Mouse (Mus musculus) testis, adult 2 months (tissue): ENCODE results near the gene Thada.

ENCODE experiments used
- CTCF ChIP-seq: fragments of 200-500 bp; IDR thresholded peaks from 2 replicates; pipeline ENCODE4 v1.5.1; 2012; ENCODE audit warnings: low read depth, mild to moderate bottlenecking, inconsistent platforms, low read length, moderate library complexity; ENCODE audit not compliant: control insufficient read depth, insufficient read depth, insufficient replicate concordance
- POLR2A ChIP-seq: fragments of 200-500 bp; IDR thresholded peaks from 2 replicates; pipeline ENCODE4 v1.6.1; 2012; ENCODE audit warnings: low read depth, mild to moderate bottlenecking, inconsistent platforms, low read length, moderate library complexity; ENCODE audit not compliant: control insufficient read depth

GRCm38 (mm10) chr17:84224217-84224887 is 241.7 kb downstream of the Thada start:
- no peak for TF ChIP-seq POLR2A
- TF ChIP-seq CTCF, result no peak
